Mouse (Mus musculus) embryo, embryonic 10.5 days (tissue): ENCODE measurements at regions not wholly inside any gene's neighbourhood (a gene's known extent, or its start where the extent isn't known, plus 50 kb on each side); places are given as distances from the start of the nearest gene placed in this dataset.

Source experiments
- DNase-seq: peaks from one replicate; pipeline ENCODE4 v3.0.0-alpha.2; 2015; ENCODE audit warnings: low spot score

- DNase-seq = peak; percentile 69
Observed at GRCm38 (mm10) chr1:90457396-90457795, 145.4 kb upstream of the Cops8 start.

DNA sequence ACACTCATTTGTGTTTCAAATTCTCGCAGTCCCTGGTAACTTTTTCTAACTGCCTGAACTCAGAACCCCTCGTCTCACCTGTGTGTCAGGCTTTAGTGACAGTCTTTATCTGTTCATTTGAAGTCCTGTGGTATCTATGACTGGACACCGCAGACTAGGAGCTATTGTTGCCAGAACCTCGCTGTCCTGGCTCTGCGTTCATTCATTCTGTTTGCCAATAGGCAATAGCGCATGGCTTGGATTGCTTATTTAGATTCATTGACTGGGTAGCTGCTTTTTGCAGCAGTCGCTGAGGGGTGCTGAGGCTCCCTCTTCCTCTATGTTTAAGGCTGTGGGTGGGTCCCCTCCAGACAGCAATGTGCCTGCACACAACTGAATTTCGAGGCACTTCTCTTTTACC lies 144.6 kb upstream of the Cops8 start:
- no peak for DNase-seq

GRCm38 (mm10) chr1:90461699-90462098 lies 141.1 kb upstream of the Cops8 start:
- DNase-seq = no peak

DNA sequence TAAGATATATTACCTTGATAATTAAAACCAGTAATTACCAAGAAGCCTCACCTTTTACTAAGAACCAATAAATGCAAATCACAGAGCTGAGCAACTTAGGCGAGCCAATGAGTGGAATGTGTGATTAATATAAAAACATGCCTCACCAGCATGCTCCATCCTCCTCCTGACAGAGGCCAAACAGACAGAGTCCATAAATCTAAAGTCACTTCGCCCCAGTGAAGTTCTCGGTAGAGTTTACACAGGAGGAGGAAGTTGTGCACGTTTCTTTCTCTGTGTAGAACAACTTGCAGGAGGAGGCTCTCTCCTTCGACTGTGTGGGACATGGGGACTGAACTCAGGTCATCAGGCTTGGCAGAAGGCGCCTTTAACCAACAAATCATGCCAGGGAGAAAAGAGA lies 139.5 kb upstream of the Cops8 start:
- DNase-seq = no peak

GRCm38 (mm10) chr1:90467646-90468045 lies 135.1 kb upstream of the Cops8 start:
- DNase-seq = peak; percentile 66

GRCm38 (mm10) chr1:90470996-90471395 lies 131.8 kb upstream of the Cops8 start:
- no peak for DNase-seq

DNA sequence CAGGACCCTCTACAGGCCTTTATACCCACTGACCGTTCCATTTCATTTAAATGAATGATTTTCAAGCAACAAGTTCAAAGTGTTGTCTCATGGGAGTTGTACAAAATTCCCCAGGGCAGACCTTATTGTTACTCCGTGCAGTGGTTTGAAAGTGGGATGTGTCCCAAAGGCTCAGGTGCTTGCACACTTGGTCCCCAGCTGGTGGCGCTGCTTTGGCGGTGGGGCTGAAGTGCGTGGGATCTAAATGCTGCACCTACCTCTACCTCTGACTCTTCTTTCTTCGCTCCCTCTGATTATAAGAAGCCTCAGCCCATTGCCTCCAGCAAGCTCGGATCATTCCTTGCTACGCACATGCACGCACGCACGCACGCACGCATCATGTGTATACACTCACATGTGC lies 131.0 kb upstream of the Cops8 start:
- no peak for DNase-seq

DNA sequence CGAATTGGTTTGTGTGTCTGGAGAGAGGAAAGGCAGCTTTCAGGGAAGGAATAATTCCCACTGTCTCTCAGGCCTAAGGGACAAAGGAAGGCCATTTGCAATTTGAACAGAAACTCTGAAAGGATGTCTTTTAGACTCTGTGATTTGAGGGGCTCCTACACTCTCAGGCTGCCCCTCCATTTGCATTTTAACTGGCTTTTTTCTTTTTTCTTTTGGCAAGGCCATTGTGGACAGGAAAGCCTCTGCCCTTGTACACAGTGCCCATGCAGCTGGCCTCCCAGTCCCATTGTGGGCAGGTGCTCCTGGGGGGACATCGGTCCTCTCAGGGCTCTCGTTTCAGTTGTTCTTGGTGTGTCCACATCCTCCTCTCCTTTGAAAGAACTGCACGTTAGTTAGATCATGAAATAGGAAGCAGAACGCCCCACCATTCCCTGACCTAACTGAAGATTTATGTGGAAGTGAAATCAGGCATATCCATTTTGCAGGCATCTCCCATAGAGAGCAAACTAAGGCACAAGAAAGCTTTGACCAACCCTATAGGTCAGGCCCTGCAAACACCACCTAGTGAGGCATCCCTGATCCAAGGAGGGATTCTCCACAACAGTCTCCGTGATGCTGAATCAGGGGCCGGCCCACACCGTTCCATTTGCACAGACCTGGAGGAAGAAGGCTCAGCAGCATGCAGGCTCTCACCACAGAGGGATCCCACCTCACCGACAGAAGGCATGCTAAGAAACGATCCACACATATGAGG lies 127.5 kb upstream of the Cops8 start:
- DNase-seq = peak; percentile 63

GRCm38 (mm10) chr1:90476556-90477243 lies 126.1 kb upstream of the Cops8 start:
- peak; percentile 67 for DNase-seq

GRCm38 (mm10) chr1:90478839-90479238 lies 123.9 kb upstream of the Cops8 start:
- no peak for DNase-seq

DNA sequence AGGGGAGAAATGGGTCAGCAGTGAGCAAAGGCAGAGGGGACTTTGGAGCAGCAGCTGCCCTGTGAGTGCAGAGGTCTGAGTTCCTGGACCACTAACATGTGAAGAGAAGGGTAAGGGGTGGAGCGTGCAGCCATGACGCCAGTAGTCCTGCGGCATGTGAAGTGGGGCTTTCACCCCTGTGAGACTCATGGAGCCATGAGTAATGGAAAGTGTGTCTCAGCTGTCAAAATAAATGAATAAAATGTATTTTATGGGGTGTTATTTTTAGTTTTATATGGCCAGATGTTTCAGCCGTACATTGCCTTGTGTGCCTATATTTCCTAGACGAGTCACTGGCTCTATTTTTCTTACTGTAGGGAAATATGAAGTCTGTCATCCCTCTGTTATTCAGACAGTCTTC lies 121.5 kb upstream of the Cops8 start:
- DNase-seq = no peak

GRCm38 (mm10) chr1:90481708-90482107 lies 121.1 kb upstream of the Cops8 start:
- no peak for DNase-seq

GRCm38 (mm10) chr1:90486349-90486839 lies 116.4 kb upstream of the Cops8 start:
- DNase-seq = peak; percentile 45

DNA sequence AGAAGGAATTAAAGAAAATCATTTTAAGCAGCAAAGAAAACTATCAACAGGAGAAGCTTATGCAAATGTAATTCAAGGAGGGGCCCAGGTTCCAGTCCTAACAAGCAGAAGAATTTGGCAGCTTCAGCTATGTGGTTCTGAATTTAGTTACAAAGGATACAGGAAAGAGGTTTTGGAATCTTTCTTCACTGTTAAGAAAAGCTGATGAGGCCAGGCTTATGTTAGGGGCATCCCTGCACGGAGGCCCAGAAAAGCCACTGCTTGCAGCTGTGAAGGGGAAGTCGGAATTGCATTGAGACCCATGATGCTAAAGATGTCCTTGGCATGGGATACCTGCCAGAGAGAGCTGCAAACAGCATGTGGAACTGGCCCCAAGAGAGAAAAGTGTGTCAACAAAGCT lies 114.9 kb upstream of the Cops8 start:
- no peak for DNase-seq

DNA sequence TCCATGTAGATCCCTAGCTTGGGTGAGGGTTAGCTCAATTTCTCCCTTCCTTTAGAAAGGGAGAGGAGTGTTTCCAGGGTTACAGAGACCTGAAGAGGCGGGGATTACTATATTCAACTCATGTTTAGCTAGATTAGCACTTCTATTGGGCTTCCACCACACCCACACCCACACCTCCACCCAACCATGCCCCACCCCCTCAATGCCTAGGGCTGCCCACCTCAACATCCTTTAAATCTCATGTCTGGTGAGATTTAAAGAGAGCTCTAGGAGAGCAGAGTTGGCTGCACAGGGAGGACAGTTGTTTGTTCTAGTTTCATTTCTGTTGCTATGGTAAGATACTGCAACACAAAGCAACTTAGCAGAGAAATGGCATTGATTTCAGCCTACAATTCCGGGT lies 113.8 kb upstream of the Cops8 start:
- no peak for DNase-seq

DNA sequence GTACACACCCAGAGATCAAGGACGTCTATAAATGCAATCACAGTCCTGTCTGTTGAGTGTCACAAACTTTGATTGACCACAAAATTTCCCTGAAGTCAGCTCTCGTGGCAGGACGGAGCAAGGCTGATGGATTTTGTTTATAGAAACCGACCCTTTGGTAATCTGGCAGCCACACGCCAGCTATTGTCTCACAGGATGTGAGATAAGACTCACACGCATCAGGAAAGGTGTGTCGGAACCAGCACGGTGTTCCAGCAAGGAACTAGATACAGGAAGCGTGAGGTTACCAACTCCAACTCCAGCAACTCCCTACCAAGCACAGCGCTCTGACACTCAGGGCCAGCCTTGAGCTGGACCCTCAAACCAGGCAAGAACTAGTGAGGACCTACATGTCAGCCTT lies 112.4 kb upstream of the Cops8 start:
- DNase-seq = no peak

GRCm38 (mm10) chr1:90493481-90493880 lies 109.3 kb upstream of the Cops8 start:
- DNase-seq = peak; percentile 31

DNA sequence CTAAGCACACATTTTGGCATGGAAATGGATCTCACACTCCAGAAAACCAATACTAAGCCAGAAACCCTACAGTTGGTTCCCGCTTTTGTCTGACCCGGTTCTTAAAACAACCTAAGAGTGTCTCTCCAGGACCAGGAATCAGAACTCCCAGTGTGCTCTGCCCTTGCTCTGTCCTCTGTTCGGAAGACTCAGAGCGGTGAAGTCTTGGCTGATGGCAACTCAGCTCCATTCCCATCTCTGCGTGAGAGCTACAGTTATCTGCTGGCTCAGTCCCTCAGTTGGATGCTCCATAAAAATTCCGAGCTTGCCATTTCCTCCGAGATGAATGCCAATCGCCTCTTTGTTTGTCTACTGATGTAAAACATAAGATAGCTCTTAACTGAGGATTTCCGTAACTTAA lies 107.6 kb upstream of the Cops8 start:
- DNase-seq = no peak

- no peak for DNase-seq
Observed at GRCm38 (mm10) chr1:90497568-90497967, 105.2 kb upstream of the Cops8 start.

DNA sequence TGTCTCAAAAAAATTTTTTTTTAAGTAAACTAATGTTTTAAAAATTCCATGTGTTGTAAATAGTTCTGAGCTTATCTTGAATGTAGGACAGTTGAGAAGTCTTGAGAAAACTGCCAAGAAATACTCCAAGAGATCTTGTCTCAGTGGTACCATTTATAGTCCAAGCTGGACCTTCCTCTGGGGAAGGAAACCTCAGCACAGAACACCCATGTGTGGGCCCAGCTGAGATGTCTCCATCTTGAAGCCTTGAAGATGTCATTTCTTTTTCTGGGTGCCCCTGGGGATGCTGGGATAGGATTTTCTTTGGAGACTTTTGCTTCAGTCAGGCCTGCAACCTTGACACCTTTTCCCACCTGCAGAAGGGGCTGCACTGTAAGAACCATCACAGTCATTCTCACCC lies 101.4 kb upstream of the Cops8 start:
- no peak for DNase-seq

DNA sequence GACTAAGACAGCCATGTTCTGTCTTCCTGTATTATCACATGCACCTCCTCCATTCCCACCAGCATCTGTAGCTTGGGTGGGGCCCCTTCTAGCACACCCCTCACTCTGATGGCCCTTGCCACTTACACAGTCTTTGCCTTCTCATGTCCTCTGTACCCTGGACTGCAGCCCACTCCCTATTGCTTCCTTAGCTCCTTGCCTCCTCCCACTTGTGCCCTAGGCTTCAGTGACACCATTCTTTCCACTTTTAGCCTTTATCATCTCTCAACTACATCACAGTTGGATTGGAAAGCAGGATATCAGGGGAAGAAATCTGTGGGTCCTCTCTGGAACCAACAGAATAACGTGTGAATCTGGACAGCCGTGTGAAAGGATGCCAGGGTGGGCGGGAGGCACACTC lies 100.4 kb upstream of the Cops8 start:
- DNase-seq = no peak

- no peak for DNase-seq
Observed at GRCm38 (mm10) chr1:90502771-90503540, 99.8 kb upstream of the Cops8 start.

DNA sequence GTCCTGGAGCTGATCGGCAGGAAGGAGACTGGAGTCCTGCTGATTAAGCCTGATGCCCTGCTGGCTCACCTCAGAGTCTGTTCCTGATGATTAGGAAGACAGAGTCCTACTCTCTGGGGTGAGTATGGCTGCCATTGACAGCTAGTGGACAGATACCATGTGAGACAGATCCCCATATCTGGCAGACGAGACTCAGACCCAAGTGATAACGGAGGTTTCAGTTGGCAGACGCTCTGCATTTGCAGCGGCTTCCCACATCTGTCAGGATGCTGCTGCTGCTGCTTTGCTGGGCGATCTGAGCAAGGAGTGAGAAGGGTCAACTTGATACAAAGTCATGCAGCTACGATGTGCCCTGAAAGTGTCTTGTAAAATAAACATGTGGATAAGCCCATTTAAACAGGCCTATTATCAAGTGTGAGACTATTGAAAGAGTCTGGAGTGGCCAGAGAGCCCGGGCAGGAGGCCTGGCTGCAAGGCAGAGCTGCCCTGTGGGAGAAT lies 98.1 kb upstream of the Cops8 start:
- no peak for DNase-seq
